Comparison of ENCODE assay signal across 9 mouse cellular contexts in the genomic region with DNA sequence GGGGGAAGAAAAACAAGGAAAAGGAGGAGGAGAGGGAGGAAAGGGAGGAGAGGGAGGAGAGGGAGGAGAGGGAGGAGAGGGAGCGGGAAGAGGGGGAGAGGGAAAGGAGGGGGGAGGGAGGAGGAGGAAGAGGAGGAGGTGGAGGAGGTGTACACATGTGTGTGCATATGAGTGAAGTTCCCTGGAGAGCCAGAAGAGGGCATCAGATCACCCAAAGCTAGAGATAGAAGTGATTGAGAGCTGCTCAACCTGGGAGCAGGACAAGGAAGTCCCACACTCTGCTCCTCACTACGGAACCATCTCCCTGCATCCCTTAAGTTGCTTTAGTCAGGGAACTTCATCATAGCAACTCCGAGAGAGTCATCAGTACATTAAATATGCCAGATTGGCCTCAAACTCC.
DNase-seq lines count a peak whose midpoint lies in the region; ATAC-seq and TF ChIP-seq lines count a peak whose summit lies in the region.
"Had no signal": no experiment of that assay in that cellular context is flagged by ENCODE, and none has a peak within 500 bp of the region (broad histone marks: within the 10 kb centered on the region; RNA-seq: fewer than 3 reads in every experiment).

No protein-coding gene starts in this region.

- no peaks in the 10 kb centered on the region for H3K27me3 ChIP-seq in hindbrain, embryonic 11.5 days (ENCODE audit: control insufficient read depth, insufficient read depth, low read length)
- H3K27me3 ChIP-seq in hindbrain, embryonic 13.5 days, result 0 out of 2 replicates have a peak, but pooled peaks cover 5% of the 10 kb centered on the region
- H3K27me3 ChIP-seq in spleen, adult 2 months (ENCODE audit: control insufficient read depth, insufficient read depth, low read length), result no peaks in the 10 kb centered on the region

- H3K4me2 ChIP-seq in hindbrain, embryonic 11.5 days (replicated peaks; ENCODE audit: low read depth, low read length), result no peak overlapping the region
- H3K4me2 ChIP-seq in hindbrain, embryonic 13.5 days, result no peak overlapping the region
- H3K4me2 ChIP-seq: liver, embryonic 15.5 days had no signal

- H3K9me3 ChIP-seq in hindbrain, embryonic 11.5 days (ENCODE audit: control insufficient read depth, low read length), result no peaks in the 10 kb centered on the region
- no peaks in the 10 kb centered on the region for H3K9me3 ChIP-seq in hindbrain, embryonic 13.5 days
- H3K9me3 ChIP-seq: liver, embryonic 15.5 days had no signal

- H3K4me3 ChIP-seq in hindbrain, embryonic 11.5 days (ENCODE audit: low read depth, low read length), result no peak overlapping the region
- no peak overlapping the region for H3K4me3 ChIP-seq in hindbrain, embryonic 13.5 days
- H3K4me3 ChIP-seq in spleen, adult 2 months (ENCODE audit: extremely low read depth, insufficient read depth, insufficient read length), result no peak overlapping the region
- H3K4me3 ChIP-seq: liver, embryonic 15.5 days had no signal

- peak; percentile 44 for DNase-seq in hindbrain, embryonic 11.5 days (ENCODE audit: low spot score)
- DNase-seq in spleen, adult 2 months (ENCODE audit: low read depth in 1 of 2, low spot score in 2 of 2), result no peak
- DNase-seq in spleen, postnatal 4 days (ENCODE audit: low spot score in 2 of 2), result no peak
- DNase-seq in cerebellum, postnatal 25 days, result peak; percentile 60 to 78
- DNase-seq in thymus, postnatal 25 days, result peak; percentile 32
- no peak for DNase-seq in frontal cortex, postnatal 36 days (ENCODE audit: low spot score in 2 of 2)
- DNase-seq in left cerebral cortex, adult 9 months (ENCODE audit: low spot score in 2 of 2), result no peak

- 54% methylated on average over 3 of the region's 3 CpGs for WGBS in hindbrain, embryonic 11.5 days
- WGBS in hindbrain, embryonic 13.5 days, result 65% methylated on average over 3 of the region's 3 CpGs
- 65% methylated on average over 3 of the region's 3 CpGs for WGBS in spleen, adult 2 months

- TF ChIP-seq POLR2A in spleen, adult 2 months (IDR thresholded peaks at IDR 0.05; ENCODE audit: low read depth, low read length), result no peak

- no peaks in the 10 kb centered on the region for H3K36me3 ChIP-seq in hindbrain, embryonic 11.5 days (ENCODE audit: control insufficient read depth, insufficient read depth, low read length)
- no peaks in the 10 kb centered on the region for H3K36me3 ChIP-seq in hindbrain, embryonic 13.5 days
- no peaks in the 10 kb centered on the region for H3K36me3 ChIP-seq in spleen, adult 2 months (ENCODE audit: control insufficient read depth, insufficient read depth, low read length)
- H3K36me3 ChIP-seq: liver, embryonic 15.5 days had no signal

- no peak overlapping the region for H3K27ac ChIP-seq in hindbrain, embryonic 11.5 days (ENCODE audit: low read depth, low read length)
- no peak overlapping the region for H3K27ac ChIP-seq in hindbrain, embryonic 13.5 days
- no peak overlapping the region for H3K27ac ChIP-seq in spleen, adult 2 months (ENCODE audit: insufficient read depth, low read length)
- H3K27ac ChIP-seq: liver, embryonic 15.5 days had no signal

- no peak overlapping the region for H3K9ac ChIP-seq in hindbrain, embryonic 11.5 days (ENCODE audit: low read depth, low read length)
- H3K9ac ChIP-seq in hindbrain, embryonic 13.5 days, result no peak overlapping the region
- H3K9ac ChIP-seq: liver, embryonic 15.5 days had no signal

- no peaks in the 10 kb centered on the region for H3K4me1 ChIP-seq in hindbrain, embryonic 11.5 days (replicated peaks; ENCODE audit: control insufficient read depth, insufficient read depth, low read length)
- H3K4me1 ChIP-seq in hindbrain, embryonic 13.5 days (replicated peaks), result peaks cover 23% of the 10 kb centered on the region
- no peaks in the 10 kb centered on the region for H3K4me1 ChIP-seq in spleen, adult 2 months (ENCODE audit: control insufficient read depth, insufficient read depth, insufficient read length)

- peak; percentile 5; the same call in 1 of the 2 replicates for TF ChIP-seq CTCF in spleen, adult 2 months (IDR thresholded peaks at IDR 0.05; ENCODE audit: extremely low read depth, insufficient read depth, insufficient read length, insufficient replicate concordance)

- ATAC-seq in hindbrain, embryonic 11.5 days (ENCODE audit: low FRiP score), result no peak
- ATAC-seq in hindbrain, embryonic 13.5 days (ENCODE audit: low FRiP score), result no peak

Comparison
In these comparisons a context has a peak if more than half of its experiments do, and no peak if none do; other contexts are left out.
1. DNase-seq: peak in hindbrain, embryonic 11.5 days (single experiment), cerebellum, postnatal 25 days (2 of 2) and thymus, postnatal 25 days (single experiment); none in spleen, adult 2 months (0 of 2), spleen, postnatal 4 days (0 of 2), frontal cortex, postnatal 36 days (0 of 2) and left cerebral cortex, adult 9 months (0 of 2).